Mouse (Mus musculus): Measurements from ENCODE around the gene Gm4881. TPM values are rescaled to one million over a fixed set of nuclear protein-coding genes. Genes with fewer than 3 reads are reported as not detected.
"Not testable (repeated sequence)": the region's sequence is repeated elsewhere in the genome, so short reads cannot be mapped to it uniquely, and the experiment has no call there.

The Gm4881 gene
- polyA plus RNA-seq, 1 experiment from 2014 or later, result not detected

DNA sequence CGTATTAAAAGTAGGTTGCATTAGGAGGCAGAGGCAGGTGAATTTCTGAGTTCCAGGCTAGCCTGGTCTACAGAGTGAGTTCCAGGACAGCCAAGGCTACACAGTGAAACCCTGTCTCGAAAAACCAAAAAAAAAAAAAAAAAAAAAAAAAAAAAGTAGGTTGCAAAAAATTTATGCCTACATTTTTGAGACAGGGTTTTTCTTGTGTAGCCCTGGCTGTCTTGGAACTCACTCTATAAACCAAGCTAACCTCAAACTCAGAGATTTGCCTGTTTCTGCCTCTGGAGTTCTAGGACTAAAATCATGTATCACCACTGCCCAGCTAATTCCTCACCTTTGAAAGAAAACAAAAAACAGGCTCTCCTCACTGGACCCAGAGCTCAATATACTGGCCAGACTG is 48.5 kb downstream of the Gm4881 start:
- not testable (repeated sequence) for H3K27ac ChIP-seq (ENCODE audit: low read length); H3K4me2 ChIP-seq (ENCODE audit: low read depth, low read length); H3K4me3 ChIP-seq (replicated peaks; ENCODE audit: low read length); ATAC-seq (ENCODE audit: insufficient read depth, low FRiP score); H3K4me1 ChIP-seq (ENCODE audit: control insufficient read depth, insufficient read depth, low read length); H3K9me3 ChIP-seq (replicated peaks; ENCODE audit: control insufficient read depth, low read length); H3K27me3 ChIP-seq (ENCODE audit: control insufficient read depth, insufficient read depth, low read length); H3K36me3 ChIP-seq (ENCODE audit: control insufficient read depth, insufficient read depth, low read length); H3K9ac ChIP-seq (ENCODE audit: low read length)
- 78% methylated on average over 2 of the region's 2 CpGs for WGBS

DNA sequence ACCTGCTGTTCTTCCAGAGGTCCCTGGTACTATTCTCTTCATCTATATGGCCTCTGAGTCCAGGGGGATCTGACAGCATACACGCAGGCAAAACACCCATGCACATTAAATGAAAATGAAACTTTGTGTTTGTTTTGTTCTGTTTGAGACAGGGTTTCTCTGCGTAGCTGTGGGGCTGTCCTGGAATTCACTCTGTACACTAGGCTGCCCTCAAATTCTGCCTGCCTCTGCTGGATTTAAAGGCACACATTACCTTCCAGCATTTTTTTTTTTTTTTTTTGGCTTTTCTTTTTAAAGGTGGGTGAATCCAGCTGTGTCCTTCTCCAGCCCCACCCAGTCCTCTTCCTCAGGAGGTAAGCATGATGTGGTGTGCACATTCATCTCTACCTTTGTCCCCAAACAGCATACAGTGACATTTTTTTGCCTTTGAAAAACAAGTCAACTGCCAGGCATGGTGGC is 52.1 kb downstream of the Gm4881 start:
- Histone ChIP-seq H3K4me1 (ENCODE audit: control insufficient read depth, insufficient read depth, low read length) (peaks cover 6% of the 10 kb centered on the region), H3K27ac (ENCODE audit: low read length) (no peak overlapping the region), H3K36me3 (ENCODE audit: control insufficient read depth, insufficient read depth, low read length) (peaks cover 13% of the 10 kb centered on the region), H3K9me3 (replicated peaks; ENCODE audit: control insufficient read depth, low read length) (no peaks in the 10 kb centered on the region), H3K27me3 (ENCODE audit: control insufficient read depth, insufficient read depth, low read length) (no peaks in the 10 kb centered on the region), H3K4me2 (ENCODE audit: low read depth, low read length) (no peak overlapping the region), H3K4me3 (replicated peaks; ENCODE audit: low read length) (no peak overlapping the region), H3K9ac (ENCODE audit: low read length) (no peak overlapping the region)
- 52% methylated on average over 2 of the region's 2 CpGs for WGBS
- ATAC-seq (ENCODE audit: insufficient read depth, low FRiP score), result no peak

DNA sequence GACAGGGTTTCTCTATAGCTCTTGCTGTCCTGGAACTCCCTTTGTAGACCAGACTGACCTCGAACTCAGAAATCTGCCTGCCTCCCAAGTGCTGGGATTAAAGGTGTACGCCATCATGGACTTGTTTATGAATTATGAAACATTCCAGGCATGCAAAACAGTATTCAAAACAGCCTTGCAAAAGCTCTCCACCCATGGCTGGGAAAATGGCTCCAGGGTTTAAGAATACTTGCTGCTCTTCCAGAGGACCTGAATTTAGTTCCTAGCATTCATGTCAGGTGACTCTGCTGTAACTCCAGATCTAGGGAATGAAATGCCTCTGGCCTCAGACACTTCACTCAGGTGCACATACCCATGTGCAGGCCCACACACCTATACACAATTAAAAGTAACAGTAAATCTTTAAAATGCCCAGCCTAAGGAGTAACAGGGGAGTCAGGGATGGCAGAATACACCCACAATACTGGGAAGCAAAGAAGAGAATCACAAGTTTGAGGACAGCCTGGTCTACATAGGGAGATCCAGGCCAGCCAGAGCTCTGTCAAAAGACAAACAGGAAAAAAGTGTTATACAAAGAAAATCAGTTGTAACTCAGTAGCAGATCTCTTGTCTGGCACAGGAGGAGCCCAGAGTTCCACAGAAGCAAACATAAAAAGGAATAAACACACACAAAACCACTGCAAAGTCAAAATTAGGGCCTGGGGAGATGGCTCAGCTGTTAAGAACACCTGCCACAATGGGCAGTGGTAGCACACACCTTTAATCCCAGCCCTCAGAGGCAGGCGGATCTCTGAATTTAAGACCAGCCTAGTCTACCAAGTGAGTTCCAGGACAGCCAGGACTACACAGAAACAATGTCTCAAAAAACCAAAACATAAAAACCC is 52.8 kb downstream of the Gm4881 start:
- no peaks in the 10 kb centered on the region for H3K27me3 ChIP-seq (ENCODE audit: control insufficient read depth, insufficient read depth, low read length)
- no peak overlapping the region for H3K9ac ChIP-seq (ENCODE audit: low read length)
- 63% methylated on average over 3 of the region's 3 CpGs for WGBS
- H3K27ac ChIP-seq (ENCODE audit: low read length), result no peak overlapping the region
- no peak overlapping the region for H3K4me2 ChIP-seq (ENCODE audit: low read depth, low read length)
- H3K36me3 ChIP-seq (ENCODE audit: control insufficient read depth, insufficient read depth, low read length), result peaks cover 17% of the 10 kb centered on the region
- no peak for ATAC-seq (ENCODE audit: insufficient read depth, low FRiP score)
- peaks cover 12% of the 10 kb centered on the region for H3K4me1 ChIP-seq (ENCODE audit: control insufficient read depth, insufficient read depth, low read length)
- H3K4me3 ChIP-seq (replicated peaks; ENCODE audit: low read length), result no peak overlapping the region
- H3K9me3 ChIP-seq (replicated peaks; ENCODE audit: control insufficient read depth, low read length), result no peaks in the 10 kb centered on the region

DNA sequence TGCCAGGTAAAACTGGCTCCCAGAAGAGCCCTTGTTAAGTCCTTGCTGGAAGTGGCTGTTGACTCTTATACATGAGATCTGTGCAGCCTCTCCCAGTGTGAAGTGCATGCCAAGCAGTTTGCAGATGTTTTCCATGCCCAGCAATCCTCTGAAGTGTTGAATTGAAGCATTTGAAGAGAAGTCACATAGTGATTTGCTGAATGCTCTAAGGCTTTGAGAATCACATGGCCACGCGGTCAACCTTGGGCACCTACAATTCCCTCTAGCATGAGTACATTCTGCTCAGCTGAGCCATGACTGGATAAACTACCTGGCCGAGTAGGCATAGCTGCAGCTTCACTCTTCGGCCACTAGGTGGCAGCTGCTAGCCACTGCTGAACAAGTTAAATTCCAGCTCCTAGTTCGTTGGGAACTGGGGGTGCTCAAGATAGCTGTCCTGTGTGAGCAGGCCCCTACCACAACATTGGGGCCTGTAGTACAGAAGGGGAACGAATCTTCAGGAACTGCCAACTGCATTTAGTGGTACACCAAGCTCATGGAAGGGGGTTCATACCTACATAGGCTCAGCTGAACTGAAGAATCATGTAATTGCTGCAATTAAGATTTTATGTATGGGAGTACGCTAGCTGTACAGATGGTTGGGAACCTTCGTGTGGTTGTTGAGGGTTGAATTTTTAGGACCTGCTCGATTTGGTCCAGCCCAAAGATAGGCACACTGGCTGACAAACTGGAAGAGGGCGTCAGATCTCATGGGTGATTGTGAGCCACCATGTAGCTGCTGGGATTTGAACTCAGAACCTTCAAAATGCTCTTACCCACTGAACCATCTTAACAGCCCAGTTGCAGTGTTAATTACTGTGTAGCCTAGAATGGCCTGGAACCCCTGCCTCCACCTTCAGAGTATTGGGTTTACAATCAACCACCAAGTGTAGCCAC is 53.7 kb downstream of the Gm4881 start:
- Histone ChIP-seq H3K27me3 (ENCODE audit: control insufficient read depth, insufficient read depth, low read length) (no peaks in the 10 kb centered on the region), H3K9ac (ENCODE audit: low read length) (peak overlapping the region; percentile 10; the same call in 1 of the 2 replicates), H3K36me3 (ENCODE audit: control insufficient read depth, insufficient read depth, low read length) (peaks cover 21% of the 10 kb centered on the region), H3K4me3 (replicated peaks; ENCODE audit: low read length) (no peak overlapping the region), H3K4me2 (ENCODE audit: low read depth, low read length) (no peak overlapping the region), H3K27ac (ENCODE audit: low read length) (0 out of 2 replicates have a peak overlapping the region, but pooled peaks have one; percentile 34), H3K4me1 (ENCODE audit: control insufficient read depth, insufficient read depth, low read length) (peaks cover 22% of the 10 kb centered on the region), H3K9me3 (replicated peaks; ENCODE audit: control insufficient read depth, low read length) (no peaks in the 10 kb centered on the region)
- 30% methylated on average over 10 of the region's 10 CpGs for WGBS
- ATAC-seq (ENCODE audit: insufficient read depth, low FRiP score), result peak; percentile 67

DNA sequence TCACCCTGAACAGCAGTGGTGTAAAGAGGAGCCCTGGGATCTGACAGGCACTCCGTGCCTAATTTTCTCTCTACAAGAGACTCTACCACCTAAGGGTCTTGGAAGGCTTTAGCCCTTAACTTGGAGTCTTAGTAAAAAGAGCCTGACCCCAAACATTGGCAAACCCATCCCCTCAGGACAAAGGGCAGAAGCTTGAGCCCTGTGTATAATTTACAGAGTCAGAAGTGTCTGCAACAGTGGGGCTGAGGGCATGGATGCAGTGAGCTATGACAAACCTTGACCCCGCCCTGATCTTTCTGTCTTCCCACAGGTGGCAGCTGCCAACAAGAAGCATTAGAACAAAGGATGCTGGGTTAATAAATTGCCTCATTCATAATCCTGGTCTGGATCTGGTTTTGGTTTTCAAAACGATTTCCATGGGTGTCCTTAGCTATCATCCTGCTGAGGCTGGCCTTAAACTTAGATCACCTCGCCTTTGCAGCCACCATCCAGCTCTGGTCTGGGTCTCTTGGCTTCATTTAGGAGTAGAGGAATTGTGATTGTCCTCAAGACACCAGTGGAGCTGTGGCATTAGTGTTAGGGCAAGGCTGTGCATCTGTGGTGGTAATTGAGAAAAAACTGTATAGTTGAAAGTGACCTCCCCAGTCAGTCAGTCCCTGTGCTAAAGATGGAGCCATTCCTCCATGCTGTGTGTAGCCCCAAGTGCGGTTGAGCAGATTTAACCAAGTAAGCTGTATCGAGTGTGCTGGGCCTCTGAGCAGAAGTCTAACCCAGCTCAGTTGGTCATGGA is 54.7 kb downstream of the Gm4881 start:
- H3K9ac ChIP-seq (ENCODE audit: low read length), result peak overlapping the region; percentile 10; the same call in 1 of the 2 replicates
- peaks cover 22% of the 10 kb centered on the region for H3K4me1 ChIP-seq (ENCODE audit: control insufficient read depth, insufficient read depth, low read length)
- H3K4me2 ChIP-seq (ENCODE audit: low read depth, low read length), result no peak overlapping the region
- H3K27ac ChIP-seq (ENCODE audit: low read length), result 0 out of 2 replicates have a peak overlapping the region, but pooled peaks have one; percentile 34
- H3K36me3 ChIP-seq (ENCODE audit: control insufficient read depth, insufficient read depth, low read length), result peaks cover 21% of the 10 kb centered on the region
- no peak overlapping the region for H3K4me3 ChIP-seq (replicated peaks; ENCODE audit: low read length)
- no peaks in the 10 kb centered on the region for H3K9me3 ChIP-seq (replicated peaks; ENCODE audit: control insufficient read depth, low read length)
- H3K27me3 ChIP-seq (ENCODE audit: control insufficient read depth, insufficient read depth, low read length), result no peaks in the 10 kb centered on the region
- ATAC-seq (ENCODE audit: insufficient read depth, low FRiP score), result no peak
- WGBS, result 76% methylated on average over 6 of the region's 6 CpGs

DNA sequence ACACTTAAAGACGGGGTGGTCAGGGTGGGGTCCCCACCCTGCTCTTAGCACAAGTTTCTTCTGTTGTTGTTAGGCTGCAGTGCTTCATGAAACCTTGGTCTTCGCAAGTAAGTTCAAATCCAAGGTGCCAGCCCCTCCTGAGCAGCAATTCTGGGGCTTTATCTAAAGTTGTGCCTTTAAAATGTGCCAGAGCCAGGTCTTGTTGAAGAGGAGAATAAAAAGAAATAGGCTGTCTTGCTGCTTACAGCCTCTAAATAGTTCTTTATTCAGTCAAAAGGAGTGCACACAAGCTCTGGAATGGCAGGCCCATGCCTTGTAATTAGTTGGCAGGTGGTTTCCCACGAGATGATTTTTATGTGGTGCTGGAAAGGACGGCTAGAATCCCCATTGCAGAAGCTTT is 57.2 kb downstream of the Gm4881 start:
- Histone ChIP-seq H3K4me1 (ENCODE audit: control insufficient read depth, insufficient read depth, low read length) (peaks cover 22% of the 10 kb centered on the region), H3K36me3 (ENCODE audit: control insufficient read depth, insufficient read depth, low read length) (peaks cover 21% of the 10 kb centered on the region), H3K27me3 (ENCODE audit: control insufficient read depth, insufficient read depth, low read length) (no peaks in the 10 kb centered on the region), H3K9me3 (replicated peaks; ENCODE audit: control insufficient read depth, low read length) (no peaks in the 10 kb centered on the region), H3K27ac (ENCODE audit: low read length) (no peak overlapping the region), H3K4me2 (ENCODE audit: low read depth, low read length) (peak overlapping the region; percentile 80; the same call in 1 of the 2 replicates), H3K4me3 (replicated peaks; ENCODE audit: low read length) (peak overlapping the region; percentile 98; the same call in 1 of the 2 replicates), H3K9ac (ENCODE audit: low read length) (peak overlapping the region; percentile 100)
- WGBS, result 61% methylated on average over 4 of the region's 4 CpGs
- ATAC-seq (ENCODE audit: insufficient read depth, low FRiP score), result no peak

DNA sequence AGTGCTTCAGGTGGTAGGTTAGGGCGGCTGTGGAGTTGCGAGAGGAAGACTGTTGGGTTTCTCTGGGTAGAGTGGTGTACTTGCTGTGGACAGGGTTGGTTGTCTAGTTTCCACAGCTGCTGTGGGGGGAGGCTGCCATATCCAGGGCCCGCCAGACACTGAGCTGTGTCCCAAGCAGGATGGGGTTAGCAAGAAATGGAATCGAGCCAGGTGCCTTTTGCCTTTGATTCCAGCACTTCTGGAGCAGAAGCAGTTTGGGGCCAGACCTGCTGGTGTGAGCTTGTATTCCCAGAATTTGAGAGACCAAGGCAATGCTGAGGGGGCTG is 58.0 kb downstream of the Gm4881 start:
- Histone ChIP-seq H3K36me3 (ENCODE audit: control insufficient read depth, insufficient read depth, low read length) (peaks cover 21% of the 10 kb centered on the region), H3K27me3 (ENCODE audit: control insufficient read depth, insufficient read depth, low read length) (no peaks in the 10 kb centered on the region), H3K27ac (ENCODE audit: low read length) (no peak overlapping the region), H3K4me3 (replicated peaks; ENCODE audit: low read length) (peak overlapping the region; percentile 98), H3K4me2 (ENCODE audit: low read depth, low read length) (peak overlapping the region; percentile 80), H3K4me1 (ENCODE audit: control insufficient read depth, insufficient read depth, low read length) (peaks cover 22% of the 10 kb centered on the region), H3K9me3 (replicated peaks; ENCODE audit: control insufficient read depth, low read length) (no peaks in the 10 kb centered on the region), H3K9ac (ENCODE audit: low read length) (peak overlapping the region; percentile 100)
- WGBS, result 51% methylated on average over 4 of the region's 4 CpGs
- ATAC-seq (ENCODE audit: insufficient read depth, low FRiP score), result no peak

DNA sequence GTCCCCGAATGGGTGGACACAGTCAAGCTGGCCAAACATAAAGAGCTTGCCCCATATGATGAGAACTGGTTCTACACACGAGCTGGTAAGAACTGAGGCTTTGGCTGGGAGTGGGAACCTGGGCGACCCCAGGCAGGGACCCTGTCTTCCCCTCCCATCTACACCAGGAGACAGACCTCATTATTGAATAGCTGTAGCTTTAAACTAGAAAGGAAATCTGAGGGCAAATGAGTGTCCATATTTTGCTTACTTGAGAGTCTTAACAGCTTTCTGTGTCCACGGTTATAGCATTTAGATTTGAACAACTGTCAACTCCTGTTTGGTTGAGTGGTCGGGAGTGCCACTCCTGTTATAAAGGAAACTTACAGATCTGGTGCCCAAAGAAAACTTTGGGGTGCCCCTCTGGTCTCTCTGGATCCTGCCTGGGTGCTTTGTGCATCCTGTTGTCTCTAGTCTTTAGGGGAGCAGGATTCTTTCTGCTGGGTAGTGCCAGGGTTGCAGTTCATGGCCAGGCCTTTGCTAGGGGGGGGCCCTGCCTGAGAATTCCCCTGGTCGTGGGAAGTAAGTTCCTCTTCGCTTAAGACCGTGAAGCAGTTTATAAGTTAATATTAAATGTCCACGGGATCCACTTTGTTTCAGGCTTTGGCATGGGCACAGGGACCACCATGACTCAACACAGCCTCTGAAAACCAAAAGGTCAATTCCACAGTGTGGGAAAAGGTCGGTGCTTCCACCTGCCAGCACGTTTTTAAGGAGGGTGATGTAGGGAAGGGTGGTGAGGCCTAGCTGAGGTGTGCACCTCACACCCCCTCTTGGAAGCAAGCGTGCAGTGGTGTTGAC is 58.6 kb downstream of the Gm4881 start:
- Histone ChIP-seq H3K4me2 (ENCODE audit: low read depth, low read length) (peak overlapping the region; percentile 80), H3K27me3 (ENCODE audit: control insufficient read depth, insufficient read depth, low read length) (no peaks in the 10 kb centered on the region), H3K27ac (ENCODE audit: low read length) (peak overlapping the region; percentile 89), H3K9ac (ENCODE audit: low read length) (peak overlapping the region; percentile 100), H3K4me3 (replicated peaks; ENCODE audit: low read length) (peak overlapping the region; percentile 98), H3K36me3 (ENCODE audit: control insufficient read depth, insufficient read depth, low read length) (peaks cover 21% of the 10 kb centered on the region), H3K9me3 (replicated peaks; ENCODE audit: control insufficient read depth, low read length) (no peaks in the 10 kb centered on the region), H3K4me1 (ENCODE audit: control insufficient read depth, insufficient read depth, low read length) (peaks cover 22% of the 10 kb centered on the region)
- WGBS, result 24% methylated on average over 12 of the region's 12 CpGs
- no peak for ATAC-seq (ENCODE audit: insufficient read depth, low FRiP score)

Data from stomach, embryonic 16.5 days (tissue).